Mouse (Mus musculus) limb, embryonic 15.5 days (tissue): Measurements from ENCODE around the gene Hist1h2ae. TPM values are rescaled to one million over a fixed set of nuclear protein-coding genes. Genes with fewer than 3 reads are reported as not detected.

Source experiments
- ATAC-seq: fragments of 200-750 bp; cut with Nextera tagmentation; 2 replicates; pipeline ENCODE4 v1.8.0; 2017; ENCODE audit warnings: low read depth, moderate TSS enrichment; ENCODE audit not compliant: insufficient number of reproducible peaks, low FRiP score, low TSS enrichment
- H3K27ac ChIP-seq: fragments of 300-500 bp; sonication (generic); 2 replicates; pipeline ENCODE4 v1.5.1; 2015; ENCODE audit warnings: moderate library complexity, mild to moderate bottlenecking, inconsistent platforms
- H3K27me3 ChIP-seq: fragments of 300-500 bp; sonication (generic); 2 replicates; pipeline ENCODE4 v1.6.1; 2015; ENCODE audit warnings: inconsistent platforms
- H3K36me3 ChIP-seq: fragments of 300-500 bp; sonication (generic); 2 replicates; pipeline ENCODE4 v1.6.1; 2015; ENCODE audit warnings: inconsistent platforms
- H3K4me1 ChIP-seq: fragments of 300-500 bp; sonication (generic); 2 replicates; pipeline ENCODE4 v1.6.1; 2015; ENCODE audit warnings: inconsistent platforms
- H3K4me2 ChIP-seq: fragments of 300-500 bp; sonication (generic); 2 replicates; pipeline ENCODE4 v1.6.1; 2015; ENCODE audit warnings: mild to moderate bottlenecking, inconsistent platforms
- H3K4me3 ChIP-seq: fragments of 300-500 bp; sonication (generic); 2 replicates; pipeline ENCODE4 v1.5.1; 2015; ENCODE audit warnings: mild to moderate bottlenecking, inconsistent platforms
- H3K9ac ChIP-seq: fragments of 300-500 bp; sonication (generic); 2 replicates; pipeline ENCODE4 v1.6.1; 2015; ENCODE audit warnings: inconsistent platforms
- H3K9me3 ChIP-seq: fragments of 300-500 bp; sonication (generic); 2 replicates; pipeline ENCODE4 v1.6.1; 2016; ENCODE audit warnings: inconsistent platforms
- WGBS: fragments of 180-500 bp; shearing (Covaris S2); methylation state at CpG from one replicate; pipeline ENCODE4 v1.1.7; 2015; 5-methylcytosine and 5-hydroxymethylcytosine counted together
- polyA plus RNA-seq: library from polyadenylated mRNA; unstranded; fragments of >200 nt; fragmentation: Nextera tagmentation; extraction: Ambion mirVana; gene quantifications from 2 replicates; pipeline ENCODE4 v1.2.1, GENCODE M21; 2015

Hist1h2ae gene
- polyA plus RNA-seq, 1 experiment from 2014 or later = 88.5 TPM

DNA sequence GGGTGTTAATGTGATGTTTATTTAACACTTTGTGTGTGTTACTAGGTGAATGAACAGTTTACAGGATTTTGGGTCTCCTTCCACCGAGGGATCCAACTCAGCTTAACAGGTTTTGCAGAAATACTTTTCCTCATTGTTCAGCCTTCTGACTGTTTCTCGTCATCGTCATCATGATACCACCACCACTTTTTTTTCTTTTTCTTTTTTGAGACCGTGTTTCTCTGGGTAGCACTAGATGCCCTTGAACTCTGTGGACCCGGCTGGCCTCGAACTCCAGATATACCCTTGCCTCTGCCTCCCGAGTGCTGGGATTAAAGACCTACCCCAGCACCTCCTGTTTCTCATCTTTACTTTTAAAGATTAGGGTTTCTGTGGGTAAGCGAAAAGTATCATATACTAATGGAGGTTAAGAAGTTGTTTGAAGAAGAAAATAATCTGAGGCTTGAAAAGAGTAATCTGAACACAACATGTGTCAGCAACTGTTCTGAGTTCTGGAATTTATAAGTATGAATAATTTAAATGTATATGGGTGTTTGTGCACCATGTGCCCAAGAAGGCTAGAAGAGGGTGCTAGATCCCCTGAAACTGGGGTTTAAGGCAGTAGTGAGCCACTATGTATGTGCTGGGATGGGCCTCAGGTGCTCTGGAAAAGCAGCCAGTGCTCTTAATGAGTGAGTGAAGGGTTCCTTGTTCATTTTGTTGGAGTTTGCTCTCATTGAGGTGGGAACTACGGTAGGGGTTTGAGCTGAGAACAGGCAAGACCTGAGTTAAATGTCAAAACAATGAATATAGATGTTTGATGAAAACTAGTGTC, 38.6 kb downstream of the Hist1h2ae start:
- Histone ChIP-seq H3K9ac (peak overlapping the region; percentile 21; the same call in 1 of the 2 replicates), H3K27me3 (no peaks in the 10 kb centered on the region), H3K27ac (peak overlapping the region; percentile 94), H3K9me3 (no peaks in the 10 kb centered on the region), H3K4me3 (peak overlapping the region; percentile 53), H3K4me1 (peaks cover 27% of the 10 kb centered on the region), H3K4me2 (peak overlapping the region; percentile 75), H3K36me3 (no peaks in the 10 kb centered on the region)
- 16% methylated on average over 9 of the region's 9 CpGs for WGBS
- ATAC-seq = no peak

DNA sequence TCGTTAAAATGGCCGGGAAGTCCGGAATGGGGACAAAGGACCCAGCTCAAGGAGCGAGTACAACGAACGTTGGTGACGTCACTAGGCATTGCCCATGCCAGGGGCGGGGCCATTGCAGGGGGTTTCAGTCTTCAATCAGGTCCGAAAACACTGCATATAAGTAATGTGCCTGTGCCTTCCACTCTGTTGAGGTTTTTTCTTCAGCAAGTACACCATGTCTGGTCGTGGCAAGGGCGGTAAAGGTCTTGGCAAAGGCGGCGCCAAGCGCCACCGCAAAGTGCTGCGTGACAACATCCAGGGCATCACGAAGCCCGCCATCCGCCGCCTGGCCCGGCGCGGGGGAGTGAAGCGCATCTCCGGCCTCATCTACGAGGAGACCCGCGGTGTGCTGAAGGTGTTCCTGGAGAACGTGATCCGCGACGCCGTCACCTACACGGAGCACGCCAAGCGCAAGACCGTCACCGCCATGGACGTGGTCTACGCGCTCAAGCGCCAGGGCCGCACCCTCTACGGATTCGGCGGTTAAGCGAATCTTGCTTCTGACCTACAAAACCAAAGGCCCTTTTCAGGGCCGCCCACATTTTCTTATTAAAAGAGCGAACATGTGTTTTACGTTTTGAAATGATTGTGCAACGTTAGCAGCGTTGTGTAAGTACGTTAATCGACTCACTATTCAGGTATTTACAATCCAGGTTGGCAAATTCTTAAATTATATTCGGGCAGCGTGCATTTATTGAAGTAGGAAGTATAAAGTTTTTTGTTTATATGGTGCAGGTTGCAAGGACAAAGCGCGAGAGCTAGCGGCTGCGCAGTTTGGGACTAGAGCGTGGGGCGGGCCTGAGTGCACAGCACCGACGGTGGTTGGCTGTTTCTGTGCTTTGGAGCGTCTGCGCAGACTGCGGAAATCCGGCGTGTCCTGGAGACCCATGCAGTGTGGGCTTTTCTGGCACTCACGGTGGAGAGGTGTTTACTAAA, 39.8 kb downstream of the Hist1h2ae start, which contains the start of gene Hist1h4h:
TSS of gene Hist1h4h (plus strand) at position 150 of the 975 bp plus-strand sequence.
- WGBS = under 1% methylated on average over 60 of the region's 70 CpGs
- Histone ChIP-seq H3K27ac (peak within 1 kb of the TSS; percentile 94), H3K4me3 (peak within 1 kb of the TSS; percentile 45), H3K9me3 (no peaks in the 10 kb centered on the region), H3K4me1 (peaks cover 25% of the 10 kb centered on the region), H3K9ac (peak within 1 kb of the TSS; percentile 29), H3K27me3 (no peaks in the 10 kb centered on the region), H3K36me3 (no peaks in the 10 kb centered on the region), H3K4me2 (peak within 1 kb of the TSS; percentile 75)
- peak; percentile 76 for ATAC-seq

DNA sequence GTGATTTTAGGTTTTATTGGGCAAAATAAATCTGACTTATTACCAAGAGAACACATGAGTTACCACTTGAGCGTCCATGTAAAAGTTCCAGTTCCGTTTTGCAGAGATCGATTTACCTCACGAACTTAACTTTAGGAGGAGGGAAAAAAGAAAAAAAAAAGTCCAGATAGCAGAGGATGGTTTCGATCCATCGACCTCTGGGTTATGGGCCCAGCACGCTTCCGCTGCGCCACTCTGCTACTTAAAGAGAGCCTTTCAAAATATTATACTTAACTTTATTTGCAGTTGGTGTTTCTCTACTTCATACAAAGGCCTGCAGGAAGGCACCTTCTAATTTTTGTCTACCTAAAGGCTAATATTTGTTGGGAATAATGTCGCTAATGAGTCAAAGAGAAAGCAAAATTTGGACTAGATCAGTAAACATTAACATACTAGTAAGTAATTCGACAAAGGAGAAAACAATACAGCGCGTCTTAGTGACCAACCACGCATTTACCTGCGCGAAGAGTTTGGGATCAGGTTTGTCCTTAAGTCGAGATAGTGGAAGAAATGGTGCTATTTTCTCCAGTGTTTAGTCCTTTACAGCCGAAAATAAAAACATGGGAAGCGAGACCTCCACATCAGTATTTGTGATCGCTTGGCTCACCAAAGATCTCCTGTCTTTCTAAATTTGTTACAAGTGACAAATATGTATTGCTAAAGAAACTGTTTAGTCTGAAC, 40.7 kb downstream of the Hist1h2ae start:
- Histone ChIP-seq H3K27ac (peak overlapping the region; percentile 94), H3K4me2 (peak overlapping the region; percentile 75), H3K27me3 (no peaks in the 10 kb centered on the region), H3K36me3 (no peaks in the 10 kb centered on the region), H3K4me3 (peak overlapping the region; percentile 45), H3K9me3 (no peaks in the 10 kb centered on the region), H3K4me1 (peaks cover 26% of the 10 kb centered on the region), H3K9ac (peak overlapping the region; percentile 29; the same call in 1 of the 2 replicates)
- no peak for ATAC-seq
- under 1% methylated on average over 20 of the region's 20 CpGs for WGBS

DNA sequence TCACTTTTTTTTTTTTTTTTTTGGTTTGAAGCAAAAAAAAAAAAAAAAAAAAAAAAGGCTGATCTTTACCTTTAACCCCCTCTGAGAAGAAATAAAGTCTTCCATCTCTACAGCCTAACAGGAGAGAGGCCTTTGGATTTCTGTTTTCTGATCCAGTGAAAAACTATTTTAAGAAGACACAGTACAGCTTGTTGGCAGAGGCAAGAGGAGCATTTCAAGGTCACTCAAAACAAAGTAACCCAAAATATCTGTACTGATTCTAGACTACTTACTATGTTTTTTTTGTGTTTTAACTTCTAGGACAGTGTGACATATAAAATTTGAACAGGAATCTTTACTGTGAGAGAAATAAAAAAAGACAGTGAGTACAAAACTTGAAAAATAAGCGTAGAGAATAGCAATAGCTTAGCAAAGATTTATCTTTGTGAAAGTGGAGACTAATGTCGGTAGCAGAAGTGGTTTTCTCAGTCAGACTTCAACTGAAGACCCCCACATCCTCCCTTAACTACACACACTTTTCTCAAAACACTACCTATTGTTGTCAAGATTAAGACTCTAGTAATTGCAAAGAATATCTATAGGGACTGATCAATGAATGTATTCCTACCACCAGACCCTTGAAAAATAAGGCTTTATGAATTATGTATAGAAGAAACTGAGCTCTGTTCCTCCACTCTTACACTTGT, 41.4 kb downstream of the Hist1h2ae start:
- H3K36me3 ChIP-seq = no peaks in the 10 kb centered on the region
- H3K9ac ChIP-seq = 0 out of 2 replicates have a peak overlapping the region, but pooled peaks have one; percentile 17
- peak overlapping the region; percentile 75 for H3K4me2 ChIP-seq
- ATAC-seq = no peak
- H3K4me1 ChIP-seq = peaks cover 26% of the 10 kb centered on the region
- H3K27me3 ChIP-seq = no peaks in the 10 kb centered on the region
- 25% methylated on average over 2 of the region's 2 CpGs for WGBS
- H3K4me3 ChIP-seq = peak overlapping the region; percentile 45
- peak overlapping the region; percentile 94 for H3K27ac ChIP-seq
- no peaks in the 10 kb centered on the region for H3K9me3 ChIP-seq

DNA sequence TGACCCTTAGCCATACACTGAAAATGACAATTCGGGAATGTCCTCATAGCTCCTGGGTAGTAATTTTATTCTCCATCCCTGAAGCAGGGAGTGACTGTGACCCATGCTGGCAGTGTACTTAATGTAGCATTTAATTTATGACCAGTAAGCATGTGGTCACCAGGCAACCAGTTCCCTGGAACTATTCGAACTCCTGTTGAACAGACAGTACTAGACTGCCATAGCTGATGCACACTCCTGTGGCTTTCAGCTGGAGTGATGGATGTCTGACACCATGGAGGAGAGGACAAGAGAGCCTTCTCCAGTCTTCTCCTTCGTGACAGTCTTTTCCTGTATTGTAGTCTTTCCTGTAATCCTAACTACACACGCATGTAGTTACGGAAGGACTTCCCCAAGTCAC, 42.0 kb downstream of the Hist1h2ae start:
- Histone ChIP-seq H3K27ac (no peak overlapping the region), H3K4me3 (no peak overlapping the region), H3K9ac (no peak overlapping the region), H3K27me3 (no peaks in the 10 kb centered on the region), H3K36me3 (no peaks in the 10 kb centered on the region), H3K4me1 (peaks cover 24% of the 10 kb centered on the region), H3K4me2 (no peak overlapping the region), H3K9me3 (no peaks in the 10 kb centered on the region)
- WGBS = 61% methylated on average over 5 of the region's 5 CpGs
- no peak for ATAC-seq

DNA sequence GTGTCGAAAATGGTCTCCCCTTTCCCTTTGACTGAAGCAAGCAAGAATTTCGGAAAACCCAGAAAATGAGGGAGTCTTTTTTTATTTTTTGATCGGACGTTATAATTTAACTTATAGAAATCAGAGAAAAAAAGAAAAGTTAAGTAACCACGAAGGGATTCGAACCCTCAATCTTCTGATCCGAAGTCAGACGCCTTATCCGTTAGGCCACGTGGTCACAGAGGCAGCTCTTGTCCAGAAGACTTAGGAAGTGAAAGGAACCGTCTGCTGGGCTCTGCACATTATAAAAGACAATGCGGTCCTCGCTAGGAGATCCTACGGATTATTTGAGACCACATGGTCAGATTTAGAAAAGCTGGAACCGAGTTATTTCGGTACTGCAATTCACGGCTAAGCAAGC, 44.7 kb downstream of the Hist1h2ae start:
- WGBS = under 1% methylated on average over 17 of the region's 17 CpGs
- ATAC-seq = peak; percentile 48; the same call in 1 of the 2 replicates
- Histone ChIP-seq H3K27ac (peak overlapping the region; percentile 77), H3K4me1 (peaks cover 11% of the 10 kb centered on the region; the same call in 1 of the 2 replicates), H3K4me3 (peak overlapping the region; percentile 50), H3K9ac (no peak overlapping the region), H3K36me3 (no peaks in the 10 kb centered on the region), H3K27me3 (no peaks in the 10 kb centered on the region), H3K9me3 (no peaks in the 10 kb centered on the region), H3K4me2 (peak overlapping the region; percentile 49)

DNA sequence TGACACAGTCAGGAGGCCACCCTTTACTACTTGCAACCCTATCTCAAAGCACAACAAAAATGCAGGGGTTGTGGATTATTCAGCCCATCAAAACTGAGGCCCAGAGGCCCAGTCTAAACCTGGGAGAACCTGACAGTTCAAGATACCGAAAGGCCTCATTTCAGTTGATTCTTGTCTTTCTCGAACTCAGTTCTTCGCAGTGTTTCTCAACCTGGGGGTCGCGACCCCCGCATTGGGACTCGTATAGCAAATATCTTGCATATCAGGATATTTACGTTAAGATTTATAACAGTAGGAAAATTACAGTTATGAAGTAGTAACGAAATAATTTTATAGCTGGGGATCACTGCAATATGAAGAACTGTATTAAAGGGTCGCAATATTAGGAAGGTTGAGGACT, 45.1 kb downstream of the Hist1h2ae start:
- Histone ChIP-seq H3K4me3 (peak overlapping the region; percentile 50), H3K36me3 (no peaks in the 10 kb centered on the region), H3K9ac (no peak overlapping the region), H3K4me1 (peaks cover 11% of the 10 kb centered on the region; the same call in 1 of the 2 replicates), H3K9me3 (no peaks in the 10 kb centered on the region), H3K27me3 (no peaks in the 10 kb centered on the region), H3K27ac (no peak overlapping the region), H3K4me2 (peak overlapping the region; percentile 49)
- WGBS = 2% methylated on average over 10 of the region's 10 CpGs
- no peak for ATAC-seq

DNA sequence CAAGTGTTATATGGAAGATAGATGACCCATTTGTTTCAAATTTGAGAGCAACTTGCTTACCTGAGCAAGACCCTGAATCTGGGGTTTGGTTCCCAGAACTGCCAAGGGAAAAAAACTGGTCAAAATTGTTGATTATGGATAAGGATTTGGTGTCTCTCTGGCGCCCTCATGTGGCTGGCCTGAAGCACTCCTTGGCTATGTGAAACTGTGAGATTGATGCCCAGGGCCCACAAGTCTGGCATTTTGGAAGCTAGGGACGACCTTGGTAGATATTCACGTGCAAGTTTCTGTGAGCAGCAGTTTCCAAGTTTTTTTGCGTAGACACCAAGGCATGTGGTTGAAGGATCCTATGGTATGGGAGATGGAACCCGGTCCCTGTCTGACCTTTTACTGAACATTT, 46.4 kb downstream of the Hist1h2ae start:
- Histone ChIP-seq H3K9ac (no peak overlapping the region), H3K27ac (no peak overlapping the region), H3K4me1 (peaks cover 11% of the 10 kb centered on the region; the same call in 1 of the 2 replicates), H3K4me3 (no peak overlapping the region), H3K9me3 (no peaks in the 10 kb centered on the region), H3K36me3 (no peaks in the 10 kb centered on the region), H3K4me2 (no peak overlapping the region), H3K27me3 (no peaks in the 10 kb centered on the region)
- ATAC-seq = no peak
- WGBS = 10% methylated on average over 5 of the region's 5 CpGs

DNA sequence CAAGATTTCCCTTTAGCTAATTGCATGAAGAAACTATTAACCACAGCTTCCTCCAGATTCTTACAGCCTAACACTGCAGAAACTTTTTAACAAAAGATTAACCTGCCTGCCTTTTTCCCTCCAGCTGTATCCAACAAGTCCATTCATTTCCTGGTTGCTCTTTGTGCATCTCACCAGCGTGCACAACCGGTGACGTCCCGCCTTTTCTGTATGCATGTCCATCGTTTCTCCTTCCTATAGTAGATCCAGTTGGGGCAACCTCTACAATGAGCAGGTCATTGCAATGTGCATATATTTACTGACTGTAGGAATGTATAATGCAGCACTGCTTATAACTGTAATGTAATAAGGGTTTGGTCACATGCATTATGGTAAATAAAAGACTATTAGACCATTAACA, 47.0 kb downstream of the Hist1h2ae start:
- Histone ChIP-seq H3K9ac (no peak overlapping the region), H3K27me3 (no peaks in the 10 kb centered on the region), H3K9me3 (no peaks in the 10 kb centered on the region), H3K4me2 (no peak overlapping the region), H3K27ac (no peak overlapping the region), H3K4me3 (no peak overlapping the region), H3K36me3 (no peaks in the 10 kb centered on the region), H3K4me1 (peaks cover 11% of the 10 kb centered on the region; the same call in 1 of the 2 replicates)
- 65% methylated on average over 5 of the region's 5 CpGs for WGBS
- ATAC-seq = no peak

DNA sequence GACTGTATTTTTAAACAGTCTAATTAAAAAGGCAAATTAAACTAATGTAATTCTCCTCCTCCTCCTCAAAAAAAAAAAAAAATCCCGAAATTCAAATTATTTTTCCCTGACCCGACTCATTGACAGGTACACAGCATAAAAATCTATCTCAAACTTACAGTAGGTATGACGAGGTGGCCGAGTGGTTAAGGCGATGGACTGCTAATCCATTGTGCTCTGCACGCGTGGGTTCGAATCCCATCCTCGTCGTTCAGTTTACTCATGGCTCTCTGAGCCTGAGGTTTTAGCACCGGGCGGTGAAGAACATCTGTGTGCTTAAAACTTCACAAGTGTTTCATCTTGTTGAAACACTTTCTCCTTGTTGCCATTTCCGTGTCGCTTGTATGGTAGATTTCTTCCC, 49.3 kb downstream of the Hist1h2ae start:
- 1% methylated on average over 14 of the region's 14 CpGs for WGBS
- Histone ChIP-seq H3K9ac (no peak overlapping the region), H3K4me2 (peak overlapping the region; percentile 12; the same call in 1 of the 2 replicates), H3K27me3 (no peaks in the 10 kb centered on the region), H3K36me3 (no peaks in the 10 kb centered on the region), H3K27ac (no peak overlapping the region), H3K4me3 (peak overlapping the region; percentile 7), H3K9me3 (no peaks in the 10 kb centered on the region), H3K4me1 (peaks cover 10% of the 10 kb centered on the region; the same call in 1 of the 2 replicates)
- ATAC-seq = no peak
